Mouse (Mus musculus): ENCODE data around the gene Catsperz. TPM values are rescaled to one million over a fixed set of nuclear protein-coding genes. Genes with fewer than 3 reads are reported as not detected.
"Not testable (repeated sequence)": the region's sequence is repeated elsewhere in the genome, so short reads cannot be mapped to it uniquely, and the experiment has no call there.

Catsperz gene
- polyA plus RNA-seq, 1 experiment from 2014 or later, result 0.55 TPM

GRCm38 (mm10) chr19:6909507-6910289, 15.5 kb downstream of the Catsperz start, which contains the start of the genes Trmt112 and Prdx5:
TSS of gene Trmt112 (plus strand) at chr19:6909698.
TSS of gene Prdx5 (minus strand) at chr19:6910106.
- no peaks in the 10 kb centered on the region for H3K9me3 ChIP-seq
- under 1% methylated on average over 65 of the region's 65 CpGs for WGBS
- ATAC-seq, result peak; percentile 95
- H3K4me2 ChIP-seq (replicated peaks), result peak within 1 kb of the TSS; percentile 81
- peak within 1 kb of the TSS; percentile 64 for H3K4me3 ChIP-seq (replicated peaks)
- peak within 1 kb of the TSS; percentile 79 for H3K9ac ChIP-seq (replicated peaks)
- H3K4me1 ChIP-seq (replicated peaks), result peaks cover 36% of the 10 kb centered on the region
- H3K27me3 ChIP-seq, result no peaks in the 10 kb centered on the region
- peak within 1 kb of the TSS; percentile 95 for H3K27ac ChIP-seq
- H3K36me3 ChIP-seq, result peaks cover 61% of the 10 kb centered on the region

- ATAC-seq, result no peak
- peaks cover 62% of the 10 kb centered on the region for H3K36me3 ChIP-seq
- 13% methylated on average over 11 of the region's 11 CpGs for WGBS
Measured at GRCm38 (mm10) chr19:6909021-6909420, 16.2 kb downstream of the Catsperz start.

GRCm38 (mm10) chr19:6907811-6908540, 17.2 kb downstream of the Catsperz start:
- 89% methylated on average over 7 of the region's 7 CpGs for WGBS
- no peak for ATAC-seq
- H3K9me3 ChIP-seq, result no peaks in the 10 kb centered on the region
- H3K9ac ChIP-seq (replicated peaks), result peak overlapping the region; percentile 79; the same call in 1 of the 2 replicates
- no peak overlapping the region for H3K27ac ChIP-seq
- H3K4me2 ChIP-seq (replicated peaks), result peak overlapping the region; percentile 81
- H3K36me3 ChIP-seq, result peaks cover 56% of the 10 kb centered on the region
- H3K4me1 ChIP-seq (replicated peaks), result peaks cover 36% of the 10 kb centered on the region
- H3K4me3 ChIP-seq (replicated peaks), result peak overlapping the region; percentile 64; the same call in 1 of the 2 replicates
- H3K27me3 ChIP-seq, result no peaks in the 10 kb centered on the region

More at GRCm38 (mm10) chr19:6909021-6909420, 16.2 kb downstream of the Catsperz start:
- Histone ChIP-seq H3K4me1 (replicated peaks) (peaks cover 36% of the 10 kb centered on the region), H3K27me3 (no peaks in the 10 kb centered on the region), H3K9ac (replicated peaks) (peak overlapping the region; percentile 79), H3K4me3 (replicated peaks) (peak overlapping the region; percentile 64), H3K27ac (peak overlapping the region; percentile 95), H3K9me3 (no peaks in the 10 kb centered on the region), H3K4me2 (replicated peaks) (peak overlapping the region; percentile 81)

- Histone ChIP-seq H3K27ac (no peak overlapping the region), H3K9me3 (no peaks in the 10 kb centered on the region), H3K4me2 (replicated peaks) (no peak overlapping the region), H3K36me3 (peaks cover 48% of the 10 kb centered on the region), H3K9ac (replicated peaks) (no peak overlapping the region; the same call in 1 of the 2 replicates), H3K27me3 (no peaks in the 10 kb centered on the region), H3K4me1 (replicated peaks) (peaks cover 36% of the 10 kb centered on the region), H3K4me3 (replicated peaks) (no peak overlapping the region)
- no peak for ATAC-seq
- 91% methylated on average over 8 of the region's 8 CpGs for WGBS
Measured at GRCm38 (mm10) chr19:6907094-6907493, 18.1 kb downstream of the Catsperz start.

- H3K4me3 ChIP-seq (replicated peaks), result no peak overlapping the region
- H3K9me3 ChIP-seq, result no peaks in the 10 kb centered on the region
- no peaks in the 10 kb centered on the region for H3K27me3 ChIP-seq
- peaks cover 39% of the 10 kb centered on the region for H3K36me3 ChIP-seq
- no peak for ATAC-seq
- no peak overlapping the region for H3K9ac ChIP-seq (replicated peaks)
- H3K4me1 ChIP-seq (replicated peaks), result peaks cover 29% of the 10 kb centered on the region
- WGBS, result 95% methylated on average over 3 of the region's 3 CpGs
- H3K27ac ChIP-seq, result no peak overlapping the region
- no peak overlapping the region for H3K4me2 ChIP-seq (replicated peaks)
Measured at GRCm38 (mm10) chr19:6906199-6906598, 19.0 kb downstream of the Catsperz start.

GRCm38 (mm10) chr19:6905498-6906159, 19.6 kb downstream of the Catsperz start:
- no peak for ATAC-seq
- H3K27me3 ChIP-seq, result no peaks in the 10 kb centered on the region
- no peak overlapping the region for H3K4me3 ChIP-seq (replicated peaks)
- H3K27ac ChIP-seq, result no peak overlapping the region
- no peak overlapping the region for H3K9ac ChIP-seq (replicated peaks)
- H3K4me1 ChIP-seq (replicated peaks), result peaks cover 24% of the 10 kb centered on the region
- WGBS, result 90% methylated on average over 11 of the region's 11 CpGs
- no peak overlapping the region for H3K4me2 ChIP-seq (replicated peaks)
- H3K36me3 ChIP-seq, result peaks cover 36% of the 10 kb centered on the region
- H3K9me3 ChIP-seq, result no peaks in the 10 kb centered on the region

GRCm38 (mm10) chr19:6904846-6905245, 20.3 kb downstream of the Catsperz start:
- Histone ChIP-seq H3K36me3 (peaks cover 36% of the 10 kb centered on the region), H3K4me2 (replicated peaks) (no peak overlapping the region), H3K4me3 (replicated peaks) (no peak overlapping the region), H3K4me1 (replicated peaks) (peaks cover 22% of the 10 kb centered on the region), H3K27ac (no peak overlapping the region), H3K9ac (replicated peaks) (no peak overlapping the region), H3K9me3 (no peaks in the 10 kb centered on the region), H3K27me3 (no peaks in the 10 kb centered on the region)
- 82% methylated on average over 2 of the region's 2 CpGs for WGBS
- no peak for ATAC-seq

GRCm38 (mm10) chr19:6903031-6903430, 22.1 kb downstream of the Catsperz start:
- H3K36me3 ChIP-seq, result peaks cover 36% of the 10 kb centered on the region
- no peak overlapping the region for H3K27ac ChIP-seq
- no peak overlapping the region for H3K9ac ChIP-seq (replicated peaks)
- no peak for ATAC-seq
- no peak overlapping the region for H3K4me2 ChIP-seq (replicated peaks)
- H3K27me3 ChIP-seq, result no peaks in the 10 kb centered on the region
- WGBS, result 83% methylated on average over 1 of the region's 1 CpGs
- no peak overlapping the region for H3K4me3 ChIP-seq (replicated peaks)
- no peaks in the 10 kb centered on the region for H3K9me3 ChIP-seq
- peaks cover 9% of the 10 kb centered on the region for H3K4me1 ChIP-seq (replicated peaks)

- Histone ChIP-seq H3K9ac (replicated peaks) (no peak overlapping the region), H3K4me1 (replicated peaks) (no peaks in the 10 kb centered on the region), H3K27ac (no peak overlapping the region), H3K4me2 (replicated peaks) (no peak overlapping the region), H3K36me3 (peaks cover 12% of the 10 kb centered on the region), H3K4me3 (replicated peaks) (no peak overlapping the region), H3K27me3 (no peaks in the 10 kb centered on the region), H3K9me3 (0 out of 2 replicates have a peak, but pooled peaks cover 4% of the 10 kb centered on the region)
- ATAC-seq, result no peak
- WGBS, result 82% methylated on average over 4 of the region's 4 CpGs
Measured at GRCm38 (mm10) chr19:6899641-6900040, 25.5 kb downstream of the Catsperz start.

GRCm38 (mm10) chr19:6895608-6896305, 29.4 kb downstream of the Catsperz start:
- H3K4me3 ChIP-seq (replicated peaks); ATAC-seq: not testable (repeated sequence)
- WGBS, result 88% methylated on average over 18 of the region's 18 CpGs

GRCm38 (mm10) chr19:6893731-6894451, 31.3 kb downstream of the Catsperz start:
- H3K27me3 ChIP-seq, result no peaks in the 10 kb centered on the region
- 94% methylated on average over 14 of the region's 14 CpGs for WGBS
- no peaks in the 10 kb centered on the region for H3K4me1 ChIP-seq (replicated peaks)
- no peaks in the 10 kb centered on the region for H3K36me3 ChIP-seq
- H3K27ac ChIP-seq, result no peak overlapping the region
- no peak for ATAC-seq
- H3K9me3 ChIP-seq, result 0 out of 2 replicates have a peak, but pooled peaks cover 4% of the 10 kb centered on the region
- no peak overlapping the region for H3K9ac ChIP-seq (replicated peaks)
- no peak overlapping the region for H3K4me3 ChIP-seq (replicated peaks)
- no peak overlapping the region for H3K4me2 ChIP-seq (replicated peaks)

More at GRCm38 (mm10) chr19:6895608-6896305, 29.4 kb downstream of the Catsperz start:
- H3K27ac ChIP-seq; H3K27me3 ChIP-seq; H3K4me1 ChIP-seq (replicated peaks); H3K9ac ChIP-seq (replicated peaks); H3K4me2 ChIP-seq (replicated peaks); H3K36me3 ChIP-seq; H3K9me3 ChIP-seq: not testable (repeated sequence)
